Mouse (Mus musculus) fibroblast of lung, adult 2 months (primary cell): ENCODE data around the gene Odf3l1.
"Not testable (repeated sequence)": the region's sequence is repeated elsewhere in the genome, so short reads cannot be mapped to it uniquely, and the experiment has no call there.

Experiments
- DNase-seq: peaks from one replicate; pipeline ENCODE4 v3.0.0-alpha.2; 2011; ENCODE audit warnings: low read depth

Gene Odf3l1

GRCm38 (mm10) chr9:56864216-56864729 lies at the start of gene Odf3l1:
TSS of gene Odf3l1 (minus strand) at chr9:56864679.
- DNase-seq, result no peak

GRCm38 (mm10) chr9:56913991-56914390 lies 49.5 kb upstream of the Odf3l1 start:
- DNase-seq, result peak; percentile 80

- no peak for DNase-seq
These were observed 46.5 kb upstream of the Odf3l1 start for GRCm38 (mm10) chr9:56911017-56911416.

GRCm38 (mm10) chr9:56909991-56910390 lies 45.5 kb upstream of the Odf3l1 start:
- not testable (repeated sequence) for DNase-seq

GRCm38 (mm10) chr9:56907549-56907948 lies 43.1 kb upstream of the Odf3l1 start:
- DNase-seq, result no peak

GRCm38 (mm10) chr9:56903662-56904061 lies 39.2 kb upstream of the Odf3l1 start:
- DNase-seq, result no peak

- DNase-seq, result no peak
These were observed 36.7 kb upstream of the Odf3l1 start for GRCm38 (mm10) chr9:56901187-56901586.

GRCm38 (mm10) chr9:56900571-56900970 lies 36.1 kb upstream of the Odf3l1 start:
- DNase-seq, result no peak

- no peak for DNase-seq
These were observed 35.6 kb upstream of the Odf3l1 start for GRCm38 (mm10) chr9:56900060-56900459.

GRCm38 (mm10) chr9:56899409-56899808 lies 34.9 kb upstream of the Odf3l1 start:
- no peak for DNase-seq

GRCm38 (mm10) chr9:56896779-56897178 lies 32.3 kb upstream of the Odf3l1 start:
- no peak for DNase-seq

- DNase-seq, result no peak
These were observed 29.5 kb upstream of the Odf3l1 start for GRCm38 (mm10) chr9:56894006-56894405.

GRCm38 (mm10) chr9:56893313-56893712 lies 28.8 kb upstream of the Odf3l1 start:
- DNase-seq, result no peak

- no peak for DNase-seq
These were observed 27.6 kb upstream of the Odf3l1 start for GRCm38 (mm10) chr9:56892111-56892510.

GRCm38 (mm10) chr9:56891517-56892011 lies 27.1 kb upstream of the Odf3l1 start:
- DNase-seq, result no peak

GRCm38 (mm10) chr9:56890522-56891250 lies 26.2 kb upstream of the Odf3l1 start:
- no peak for DNase-seq

GRCm38 (mm10) chr9:56889817-56890216 lies 25.3 kb upstream of the Odf3l1 start:
- no peak for DNase-seq

- DNase-seq, result no peak
These were observed 23.1 kb upstream of the Odf3l1 start for GRCm38 (mm10) chr9:56887581-56887980.

GRCm38 (mm10) chr9:56886601-56887000 lies 22.1 kb upstream of the Odf3l1 start:
- no peak for DNase-seq

GRCm38 (mm10) chr9:56886113-56886512 lies 21.6 kb upstream of the Odf3l1 start:
- no peak for DNase-seq

- no peak for DNase-seq
These were observed 19.8 kb upstream of the Odf3l1 start for GRCm38 (mm10) chr9:56884328-56884727.

- DNase-seq, result no peak
These were observed 19.0 kb upstream of the Odf3l1 start for GRCm38 (mm10) chr9:56883470-56883869.

- peak; percentile 77 for DNase-seq
These were observed 18.3 kb upstream of the Odf3l1 start for GRCm38 (mm10) chr9:56882818-56883217.

- no peak for DNase-seq
These were observed 17.8 kb upstream of the Odf3l1 start for GRCm38 (mm10) chr9:56882283-56882682.
